Mouse (Mus musculus): ENCODE results near the gene Cdyl2.
A peak's percentile ranks its signal among the peaks of the same experiment; 100 is the strongest.

The Cdyl2 gene

GRCm38 (mm10) chr8:116543366-116543765 is 189.4 kb downstream of the Cdyl2 start:
- DNase-seq (ENCODE audit: inconsistent age in 2 of 2, low spot score in 1 of 2) = no peak

GRCm38 (mm10) chr8:116542842-116543241 is 189.9 kb downstream of the Cdyl2 start:
- peak in 1 of 2 experiments; percentile 28 for DNase-seq (ENCODE audit: inconsistent age in 2 of 2, low spot score in 1 of 2)

- no peak for DNase-seq (ENCODE audit: inconsistent age in 2 of 2, low spot score in 1 of 2)
These were observed 192.7 kb downstream of the Cdyl2 start for GRCm38 (mm10) chr8:116540136-116540535.

GRCm38 (mm10) chr8:116538763-116539162 is 194.0 kb downstream of the Cdyl2 start:
- DNase-seq (ENCODE audit: inconsistent age in 2 of 2, low spot score in 1 of 2) = no peak

- DNase-seq (ENCODE audit: inconsistent age in 2 of 2, low spot score in 1 of 2) = no peak
These were observed 196.0 kb downstream of the Cdyl2 start for GRCm38 (mm10) chr8:116536786-116537185.

- DNase-seq (ENCODE audit: inconsistent age in 2 of 2, low spot score in 1 of 2) = no peak
These were observed 199.7 kb downstream of the Cdyl2 start for GRCm38 (mm10) chr8:116533081-116533480.

GRCm38 (mm10) chr8:116528736-116529135 is 204.1 kb downstream of the Cdyl2 start:
- DNase-seq (ENCODE audit: inconsistent age in 2 of 2, low spot score in 1 of 2) = peak; percentile 50 to 69

- no peak for DNase-seq (ENCODE audit: inconsistent age in 2 of 2, low spot score in 1 of 2)
These were observed 207.9 kb downstream of the Cdyl2 start for GRCm38 (mm10) chr8:116524915-116525314.
